Mouse (Mus musculus) gastrocnemius, adult 18-20 months (tissue): ENCODE results near the gene Sec16a. TPM values are rescaled to one million over a fixed set of nuclear protein-coding genes. Genes with fewer than 3 reads are reported as not detected.

ENCODE experiments used
- DNase-seq: peaks from one replicate; pipeline ENCODE4 v3.0.0; 2021; ENCODE audit warnings: low spot score
- total RNA-seq, 2 experiments: library from RNA; stranded (reverse); gene quantifications; 2 replicates each; pipeline ENCODE4 v1.2.3; 2021

Sec16a gene
- total RNA-seq, 2 experiments from 2014 or later = 23.5 to 24.8 TPM

GRCm38 (mm10) chr2:26441261-26441660, 3.8 kb downstream of the Sec16a start:
- no peak for DNase-seq

- no peak for DNase-seq
Measured at GRCm38 (mm10) chr2:26439671-26440070, 5.3 kb downstream of the Sec16a start.

DNA sequence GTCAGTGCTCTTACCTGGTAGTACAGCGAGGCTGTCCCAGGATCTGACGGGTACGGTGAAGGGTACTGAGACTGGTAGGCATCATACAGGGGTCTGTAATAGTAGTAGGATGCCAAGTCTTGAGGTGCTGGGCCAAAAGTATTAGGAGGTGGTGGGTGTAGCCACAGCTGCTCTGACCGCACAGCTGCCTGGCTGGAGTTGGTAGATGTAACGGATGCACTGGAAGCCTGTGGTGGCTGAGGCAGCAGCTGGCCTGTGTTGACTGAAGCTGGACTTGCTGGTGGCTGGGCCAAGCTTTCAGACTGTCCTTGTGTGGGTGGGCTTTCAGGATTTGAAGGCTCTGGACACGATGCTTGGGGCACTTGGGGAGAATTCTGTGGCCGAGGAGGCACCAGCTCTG, 6.6 kb downstream of the Sec16a start:
- DNase-seq = no peak

GRCm38 (mm10) chr2:26437221-26437620, 7.8 kb downstream of the Sec16a start:
- no peak for DNase-seq

DNA sequence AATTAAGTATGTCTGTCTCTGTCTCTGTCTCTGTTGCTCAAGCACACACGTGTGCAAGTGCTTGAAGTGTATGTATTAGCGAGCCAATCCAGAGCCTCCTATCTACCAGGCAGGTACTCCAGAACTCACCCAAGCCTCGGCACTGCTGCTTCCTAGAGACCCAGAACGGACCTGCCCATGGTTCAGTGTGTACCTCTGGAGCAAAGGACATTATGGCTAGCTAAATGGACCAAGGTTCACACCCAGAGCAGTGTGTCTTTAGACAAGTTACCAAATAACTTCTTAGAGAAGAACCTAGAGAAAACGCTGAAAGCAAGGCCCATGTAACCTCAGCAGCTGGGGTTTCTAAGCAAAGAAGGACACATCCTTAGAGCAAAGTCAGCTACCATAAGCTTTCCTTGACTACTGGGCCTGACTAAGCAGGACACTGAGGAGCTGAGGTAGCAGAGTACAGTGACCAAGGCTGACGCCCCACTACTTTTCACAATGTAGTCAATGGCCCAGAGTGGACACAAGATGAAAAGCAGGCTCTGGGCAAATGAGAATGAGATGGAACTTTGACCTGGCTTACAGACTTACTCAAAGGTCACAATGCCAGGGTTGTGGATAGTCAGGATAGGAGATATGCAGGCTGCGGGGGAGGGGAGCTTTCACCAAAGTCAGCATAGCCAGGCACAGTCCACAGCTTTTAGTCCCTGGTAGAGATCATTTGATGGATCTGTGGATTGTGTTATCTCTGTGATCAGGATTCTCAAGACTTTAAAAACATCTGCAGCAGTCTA, 10.0 kb downstream of the Sec16a start:
- DNase-seq = no peak

- no peak for DNase-seq
Measured at GRCm38 (mm10) chr2:26429851-26430250, 15.2 kb downstream of the Sec16a start.

DNA sequence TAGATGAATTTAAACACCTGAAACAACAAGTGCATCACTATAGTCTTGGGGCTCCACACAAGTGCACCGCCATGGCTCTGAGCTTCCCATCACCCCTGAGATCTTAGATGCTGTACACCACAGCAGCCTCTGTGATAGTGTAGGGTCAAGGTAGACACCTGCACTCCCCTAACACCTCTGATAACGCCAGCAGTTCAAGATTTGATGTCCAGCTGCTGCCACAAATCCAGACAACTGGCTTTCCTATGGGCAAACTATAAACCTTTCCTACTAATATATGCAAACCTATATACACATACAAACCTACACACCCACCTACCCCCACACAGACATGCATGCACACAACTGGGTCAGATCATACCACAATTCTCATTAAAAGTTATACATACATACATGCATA, 20.5 kb downstream of the Sec16a start:
- DNase-seq = no peak

DNA sequence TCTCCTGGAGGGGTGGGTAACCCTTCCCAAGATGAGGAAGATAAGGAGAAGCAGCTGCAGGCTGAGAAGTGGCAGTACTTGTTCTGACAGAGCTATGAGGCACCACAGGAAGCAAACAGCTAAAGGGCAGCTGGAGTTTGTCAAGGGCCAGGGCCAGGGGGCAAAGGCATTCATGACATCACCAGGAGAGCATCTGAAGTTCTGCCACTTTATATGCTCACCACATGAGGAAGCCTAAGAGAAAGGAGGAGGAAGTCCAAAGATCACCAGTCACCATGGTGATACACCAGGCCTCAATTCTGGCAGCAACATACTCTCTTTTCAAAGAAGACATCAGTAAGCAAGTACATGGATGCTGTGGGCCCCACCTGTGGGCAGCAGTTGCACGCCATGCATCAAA, 21.9 kb downstream of the Sec16a start:
- DNase-seq = no peak

DNA sequence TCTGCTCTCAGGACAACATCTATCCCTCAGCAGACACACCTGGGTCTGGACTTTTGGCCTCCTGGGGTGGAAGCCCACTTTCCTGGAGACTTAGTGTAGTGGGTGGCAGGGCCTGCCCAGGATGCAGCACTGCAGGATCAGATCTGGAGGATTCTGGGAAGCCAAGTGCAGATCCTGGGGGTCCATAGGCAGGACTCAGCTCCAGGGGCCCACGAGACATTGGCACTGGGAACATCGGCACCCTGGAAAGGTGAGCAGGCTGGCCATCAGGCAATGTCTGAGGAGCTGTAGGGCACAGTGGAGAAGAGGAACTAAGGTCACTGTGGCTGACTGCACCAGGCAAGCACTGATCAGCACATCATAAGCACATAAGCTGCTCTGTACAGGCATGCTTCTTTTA, 23.0 kb downstream of the Sec16a start:
- no peak for DNase-seq

DNA sequence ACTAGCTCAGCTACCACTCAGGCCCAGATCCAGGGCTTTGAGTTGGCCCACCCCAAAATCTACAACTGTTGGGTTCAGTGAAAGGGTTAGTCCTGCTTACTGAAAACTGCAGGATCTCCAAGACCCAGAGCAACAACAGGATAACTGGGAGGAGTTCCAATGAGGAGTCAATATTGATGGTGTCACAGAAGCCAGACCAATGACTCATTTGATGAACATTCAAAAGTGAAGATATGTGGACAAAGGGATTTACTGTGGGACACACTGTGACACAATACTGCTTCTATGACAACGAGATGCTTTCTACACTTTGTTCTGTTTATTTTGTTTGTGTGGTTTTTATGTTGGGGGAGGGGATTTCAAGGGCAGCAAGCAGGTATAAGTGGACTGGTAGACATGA, 26.9 kb downstream of the Sec16a start:
- DNase-seq = no peak

- DNase-seq = no peak
Measured at GRCm38 (mm10) chr2:26417066-26417465, 27.9 kb downstream of the Sec16a start.

DNA sequence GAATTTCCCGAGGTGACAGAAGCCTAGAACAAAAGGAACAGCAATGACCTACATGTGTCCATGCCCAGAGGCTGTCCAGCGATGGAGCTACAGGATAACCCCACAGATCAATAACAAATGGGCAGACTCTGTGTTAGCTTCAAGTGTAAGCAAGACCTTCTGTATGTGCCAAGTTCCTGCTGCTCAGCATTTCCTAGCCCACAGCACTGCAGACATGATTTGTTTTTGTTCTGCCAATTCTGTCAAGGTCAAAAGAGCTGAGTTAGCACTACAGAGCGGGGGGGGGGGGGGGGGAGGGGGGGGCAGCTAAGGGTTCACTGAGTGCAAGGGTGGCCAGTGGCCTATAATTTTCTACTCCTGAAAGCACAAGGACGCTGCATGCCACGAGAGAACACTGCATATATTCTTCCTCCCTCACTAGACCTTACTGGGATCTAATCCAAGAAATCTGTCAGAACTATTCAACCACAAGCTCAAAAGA, 34.0 kb downstream of the Sec16a start:
- no peak for DNase-seq

GRCm38 (mm10) chr2:26410091-26410490, 34.9 kb downstream of the Sec16a start:
- no peak for DNase-seq

DNA sequence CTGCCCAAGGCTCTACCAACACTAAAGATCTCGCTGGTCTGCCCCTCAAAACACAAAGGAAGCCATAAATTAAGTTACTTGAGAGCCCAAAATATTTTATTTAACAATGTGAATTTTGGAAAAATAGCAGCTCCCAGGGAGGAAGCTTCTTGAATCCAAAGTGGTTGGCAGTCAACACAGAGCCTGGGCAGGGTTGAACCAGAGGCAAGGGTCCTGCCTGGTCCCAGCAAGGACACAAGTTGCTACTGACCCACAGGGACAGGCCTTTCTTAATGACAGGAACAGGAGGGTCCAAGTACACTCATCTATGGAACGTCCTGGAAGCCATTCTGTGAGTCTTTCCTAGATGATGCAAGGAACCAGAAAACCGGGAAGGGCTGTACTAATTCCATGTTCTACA, 35.7 kb downstream of the Sec16a start:
- no peak for DNase-seq

GRCm38 (mm10) chr2:26408515-26409356, 36.3 kb downstream of the Sec16a start, which contains the start of gene Inpp5e:
Gene Inpp5e (minus strand): TSS chr2:26409203.
- peak; percentile 98 for DNase-seq

DNA sequence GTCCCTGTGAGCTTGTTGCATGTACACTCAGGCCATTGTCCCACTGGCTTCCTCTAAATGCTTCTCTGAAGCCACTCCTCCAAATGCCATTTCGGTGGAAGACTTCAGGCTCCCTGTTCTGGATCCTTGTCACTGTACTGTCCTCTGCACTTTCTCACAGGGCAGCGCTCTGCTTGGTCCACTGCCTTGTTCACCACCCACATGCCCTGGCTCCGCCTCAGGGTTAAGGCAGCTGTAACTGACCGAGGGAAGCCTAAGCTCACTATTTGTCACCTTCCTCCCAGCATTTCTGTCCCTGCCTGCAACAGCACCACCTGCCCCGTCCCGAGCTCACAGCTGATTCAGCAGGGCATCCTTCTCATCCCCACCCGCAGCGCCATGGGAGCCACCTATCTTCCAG, 41.7 kb downstream of the Sec16a start:
- no peak for DNase-seq

- no peak for DNase-seq
Measured at GRCm38 (mm10) chr2:26402265-26402664, 42.8 kb downstream of the Sec16a start.

GRCm38 (mm10) chr2:26401023-26401422, 44.0 kb downstream of the Sec16a start:
- DNase-seq = no peak

DNA sequence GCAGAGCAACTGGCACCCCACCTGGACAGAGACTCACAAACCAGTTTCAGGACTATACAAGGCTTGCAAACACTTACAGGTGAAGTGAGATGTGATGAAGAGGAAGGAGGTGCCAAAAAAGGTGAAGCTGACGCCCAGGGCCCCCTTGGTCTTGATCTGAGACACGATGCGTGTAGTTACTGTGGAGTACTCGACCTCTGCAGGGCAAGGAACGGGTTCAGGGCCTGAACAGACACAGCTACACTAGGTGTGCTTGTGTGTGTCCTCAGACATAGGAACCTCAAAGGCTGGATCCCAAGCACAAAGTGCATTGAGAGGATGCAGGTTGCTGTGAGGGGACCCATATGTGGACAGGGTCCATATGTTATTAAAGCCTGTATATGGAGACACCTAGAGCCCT, 44.7 kb downstream of the Sec16a start:
- no peak for DNase-seq

DNA sequence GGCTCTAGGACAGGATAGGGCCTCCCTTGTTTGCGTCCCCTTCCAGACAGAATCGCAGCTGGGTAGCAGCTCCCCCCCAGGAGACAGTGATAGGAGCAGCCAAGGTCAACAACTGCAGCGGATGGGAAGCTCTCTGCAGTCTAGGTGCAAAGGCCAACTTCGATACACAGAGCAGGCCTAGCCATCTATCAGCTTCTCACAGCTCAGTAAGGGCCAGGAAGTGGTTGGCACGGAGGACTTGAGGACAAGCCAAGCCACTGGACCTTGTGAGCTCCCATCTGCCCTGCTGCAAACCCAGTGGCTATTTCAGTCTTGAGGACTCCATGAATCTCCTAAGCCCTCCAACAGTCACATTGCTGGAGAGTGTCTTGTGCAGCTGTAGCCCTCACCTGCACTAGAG, 45.4 kb downstream of the Sec16a start:
- DNase-seq = peak; percentile 47

DNA sequence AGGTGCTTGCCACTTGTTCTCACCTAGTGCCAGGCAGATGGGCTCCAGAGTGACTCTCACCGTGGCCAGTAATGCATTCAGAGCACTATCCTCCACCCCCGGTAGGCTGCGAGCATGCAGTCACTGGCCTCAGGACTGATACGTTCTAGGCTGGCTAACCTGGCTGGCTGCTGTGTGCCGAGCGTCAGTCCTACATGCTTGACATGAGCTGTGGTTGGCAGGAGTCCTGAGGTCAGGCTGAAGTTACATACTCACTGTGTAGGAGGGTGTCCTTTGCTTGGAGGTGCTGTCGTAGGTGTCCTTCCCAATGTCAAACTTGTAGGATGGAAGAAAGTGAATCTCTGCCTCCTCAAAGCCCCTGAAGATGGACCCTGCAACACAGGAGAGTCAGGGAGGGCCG, 46.0 kb downstream of the Sec16a start:
- no peak for DNase-seq

DNA sequence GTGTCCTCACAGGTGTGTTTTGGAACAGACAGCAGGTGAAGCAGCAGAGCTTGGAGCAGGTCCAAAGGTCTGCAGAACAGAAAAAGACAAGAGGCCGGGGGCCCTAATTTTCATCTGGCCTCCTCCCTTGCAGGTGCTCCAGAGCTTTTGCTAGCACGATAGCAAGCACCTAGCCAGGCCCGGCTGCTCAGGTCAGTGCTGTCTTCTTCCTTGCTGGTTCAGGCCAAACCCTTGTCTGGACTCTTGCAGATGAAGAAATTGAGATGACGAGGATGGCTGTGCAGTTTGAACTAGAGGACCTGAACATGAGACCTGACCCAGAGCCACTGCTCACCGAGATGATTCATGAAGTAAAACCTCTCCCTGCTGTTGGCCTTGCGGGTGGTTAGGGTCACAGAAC, 53.4 kb downstream of the Sec16a start:
- no peak for DNase-seq

DNA sequence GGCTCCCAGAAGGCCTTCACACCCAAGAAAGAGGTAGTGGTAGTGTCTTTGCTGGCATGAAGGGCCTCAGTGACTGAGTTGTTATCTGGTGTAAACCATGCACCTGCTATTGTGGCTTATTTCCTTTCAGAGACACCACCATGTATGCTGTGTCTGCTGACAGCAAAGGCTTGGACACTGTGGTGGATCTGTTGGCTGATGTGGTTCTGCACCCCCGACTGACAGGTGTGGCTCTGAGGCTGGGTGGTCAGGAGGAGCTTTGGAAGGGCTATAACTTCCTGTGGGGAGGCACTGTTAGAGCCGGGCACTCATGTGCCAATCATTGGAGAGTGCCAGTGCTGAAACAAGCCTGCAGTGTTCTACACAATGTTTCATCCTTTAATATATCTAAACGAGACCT, 54.1 kb downstream of the Sec16a start:
- DNase-seq = no peak
